Mouse (Mus musculus) lung, embryonic 14.5 days (tissue): ENCODE results near the gene Krtap4-13. TPM values are rescaled to one million over a fixed set of nuclear protein-coding genes. Genes with fewer than 3 reads are reported as not detected.
"Not testable (repeated sequence)": the region's sequence is repeated elsewhere in the genome, so short reads cannot be mapped to it uniquely, and the experiment has no call there.

ENCODE experiments used
- ATAC-seq: fragments of 200-750 bp; cut with Nextera tagmentation; 2 replicates; pipeline ENCODE4 v1.8.0; 2017; ENCODE audit warnings: mild to moderate bottlenecking, moderate TSS enrichment, moderate library complexity; ENCODE audit not compliant: insufficient read depth
- DNase-seq: peaks from one replicate; pipeline ENCODE4 v3.0.0-alpha.2; 2015
- H3K27ac ChIP-seq: fragments of 300-500 bp; sonication (generic); 2 replicates; pipeline ENCODE4 v1.5.1; 2014; ENCODE audit warnings: low read depth, mild to moderate bottlenecking, moderate library complexity
- H3K27me3 ChIP-seq: fragments of 300-500 bp; sonication (generic); 2 replicates; pipeline ENCODE4 v1.6.1; 2014; ENCODE audit warnings: low read length, control low read depth; ENCODE audit not compliant: insufficient read depth
- H3K36me3 ChIP-seq: fragments of 300-500 bp; sonication (generic); 2 replicates; pipeline ENCODE4 v1.6.1; 2014; ENCODE audit warnings: control low read depth; ENCODE audit not compliant: insufficient read depth
- H3K4me1 ChIP-seq: fragments of 300-500 bp; sonication (generic); 2 replicates; pipeline ENCODE4 v1.6.1; 2014; ENCODE audit warnings: antibody characterized with exemption, control low read depth; ENCODE audit not compliant: insufficient read depth
- H3K4me2 ChIP-seq: fragments of 300-500 bp; sonication (generic); 2 replicates; pipeline ENCODE4 v1.6.1; 2014; ENCODE audit warnings: mild to moderate bottlenecking
- H3K4me3 ChIP-seq: fragments of 300-500 bp; sonication (generic); 2 replicates; pipeline ENCODE4 v1.5.1; 2014; ENCODE audit warnings: low read depth, low read length
- H3K9ac ChIP-seq: fragments of 300-500 bp; sonication (generic); 2 replicates; pipeline ENCODE4 v1.6.1; 2014
- H3K9me3 ChIP-seq: fragments of 300-500 bp; sonication (generic); 2 replicates; pipeline ENCODE4 v1.6.1; 2016; ENCODE audit warnings: low read depth, low read length, control low read depth
- CTCF ChIP-seq: IDR thresholded peaks from 2 replicates; pipeline ENCODE4 v1.5.1; 2016; ENCODE audit warnings: antibody characterized with exemption, low read depth
- WGBS: fragments of 180-500 bp; shearing (Covaris S2); extraction: QIAGEN DNeasy Blood & Tissue Kit; methylation state at CpG from one replicate; pipeline ENCODE4 v1.1.7; 2014; 5-methylcytosine and 5-hydroxymethylcytosine counted together
- polyA plus RNA-seq: library from polyadenylated mRNA; unstranded; fragments of >200 nt; fragmentation: Nextera tagmentation; extraction: Ambion mirVana; gene quantifications from 2 replicates; pipeline ENCODE4 v1.2.1, GENCODE M21; 2014

The Krtap4-13 gene
- not detected in 2 replicates for polyA plus RNA-seq

DNA sequence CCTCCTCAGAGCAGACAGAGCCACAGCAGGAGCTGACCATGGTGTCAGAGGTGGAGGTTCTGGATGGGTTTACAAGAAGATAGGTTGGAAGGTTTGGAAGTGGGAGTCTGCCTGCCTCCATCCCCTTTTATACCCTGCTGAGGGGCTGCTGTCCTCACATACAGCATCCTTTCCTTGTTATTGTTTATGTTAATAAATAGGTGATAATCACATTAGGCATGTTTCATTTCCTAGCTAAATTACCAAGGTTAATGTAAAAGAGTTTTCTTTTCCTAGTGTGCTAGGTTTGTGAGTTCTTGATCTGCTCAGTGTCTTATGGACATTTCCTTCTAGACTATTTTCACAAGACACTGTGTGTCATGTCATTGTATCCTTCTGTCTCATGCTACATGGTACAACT lies at the start of gene Krtap4-13:
TSS of gene Krtap4-13 (minus strand) at position 101 of the 400 bp plus-strand sequence.
- not testable (repeated sequence) for H3K9me3 ChIP-seq, H3K9ac ChIP-seq, ATAC-seq

DNA sequence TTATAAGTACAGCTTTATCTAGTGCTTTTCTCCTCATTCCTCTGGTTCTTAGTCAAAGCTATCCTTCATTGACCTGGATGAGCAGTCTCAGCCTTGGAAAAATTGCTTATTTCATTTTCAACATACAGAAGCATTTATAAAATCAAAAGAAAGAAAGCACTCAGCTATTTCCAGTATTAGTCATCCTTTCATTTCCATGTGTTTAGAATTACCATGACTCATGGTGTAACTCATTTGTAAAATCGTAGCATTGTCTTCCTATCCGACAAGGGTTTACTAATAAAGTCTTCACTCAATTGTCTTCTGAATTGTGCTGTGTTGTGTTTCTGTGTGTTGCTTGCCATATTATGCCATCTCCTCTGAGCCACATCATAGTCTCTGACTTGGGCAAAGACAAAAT lies 49.1 kb upstream of the Krtap4-13 start:
- no peaks in the 10 kb centered on the region for H3K9me3 ChIP-seq
- DNase-seq (no peak), ATAC-seq (no peak)
- TF ChIP-seq CTCF = no peak
- WGBS = 65% methylated on average over 2 of the region's 2 CpGs
- H3K27ac ChIP-seq = no peak overlapping the region
- no peaks in the 10 kb centered on the region for H3K27me3 ChIP-seq
- H3K36me3 ChIP-seq = no peaks in the 10 kb centered on the region
- no peak overlapping the region for H3K9ac ChIP-seq
- no peak overlapping the region for H3K4me2 ChIP-seq
- H3K4me3 ChIP-seq = no peak overlapping the region
- H3K4me1 ChIP-seq = no peaks in the 10 kb centered on the region

More for the DNA sequence above, at the start of gene Krtap4-13:
- H3K27me3 ChIP-seq, H3K36me3 ChIP-seq, DNase-seq, H3K27ac ChIP-seq, H3K4me1 ChIP-seq, H3K4me2 ChIP-seq, H3K4me3 ChIP-seq: not testable (repeated sequence)

DNA sequence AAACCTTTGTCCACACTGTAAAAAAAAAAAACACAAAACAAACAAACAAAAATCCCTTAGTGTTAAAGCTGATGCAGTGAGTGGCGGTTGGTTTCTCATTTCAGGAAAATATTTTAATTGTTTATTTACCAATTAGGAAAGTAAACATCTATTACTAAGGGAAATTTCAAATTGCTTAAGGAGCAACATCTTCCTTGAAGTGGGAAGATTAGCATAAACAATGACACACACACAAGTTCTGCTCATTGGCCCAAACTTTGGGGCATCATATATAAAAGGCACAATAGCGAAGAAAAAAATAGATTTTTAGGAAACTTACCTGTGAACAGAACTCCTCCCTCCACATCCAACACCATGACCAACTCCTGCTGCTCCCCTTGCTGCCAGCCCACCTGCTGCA lies 47.9 kb upstream of the Krtap4-13 start, which contains the start of gene Gm11568:
TSS of gene Gm11568 (plus strand) at position 301 of the 400 bp plus-strand sequence.
- ATAC-seq (no peak), DNase-seq (no peak)
- 81% methylated on average over 2 of the region's 2 CpGs for WGBS
- Histone ChIP-seq H3K9me3 (no peaks in the 10 kb centered on the region), H3K4me2 (no peak within 1 kb of the TSS), H3K4me3 (no peak within 1 kb of the TSS), H3K9ac (no peak within 1 kb of the TSS), H3K27ac (no peak within 1 kb of the TSS), H3K4me1 (no peaks in the 10 kb centered on the region), H3K27me3 (no peaks in the 10 kb centered on the region), H3K36me3 (no peaks in the 10 kb centered on the region)
- no peak for TF ChIP-seq CTCF

- Histone ChIP-seq H3K27me3 (no peaks in the 10 kb centered on the region), H3K9me3 (no peaks in the 10 kb centered on the region), H3K4me3 (no peak overlapping the region), H3K9ac (no peak overlapping the region), H3K36me3 (no peaks in the 10 kb centered on the region), H3K4me1 (no peaks in the 10 kb centered on the region), H3K27ac (no peak overlapping the region), H3K4me2 (no peak overlapping the region)
- 51% methylated on average over 3 of the region's 3 CpGs for WGBS
- no peak for ATAC-seq
- peak; percentile 59 for TF ChIP-seq CTCF
- DNase-seq = peak; percentile 37
These were observed 44.4 kb upstream of the Krtap4-13 start for GRCm38 (mm10) chr11:99854121-99854520.

GRCm38 (mm10) chr11:99851508-99851907 lies 41.8 kb upstream of the Krtap4-13 start, which contains the start of gene Krtap4-16:
TSS of gene Krtap4-16 (minus strand) at chr11:99851608.
- H3K27ac ChIP-seq = no peak within 1 kb of the TSS
- no peak within 1 kb of the TSS for H3K4me3 ChIP-seq
- no peak within 1 kb of the TSS for H3K9ac ChIP-seq
- H3K27me3 ChIP-seq = no peaks in the 10 kb centered on the region
- H3K9me3 ChIP-seq = no peaks in the 10 kb centered on the region
- no peaks in the 10 kb centered on the region for H3K36me3 ChIP-seq
- H3K4me1 ChIP-seq = no peaks in the 10 kb centered on the region
- H3K4me2 ChIP-seq = no peak within 1 kb of the TSS
- DNase-seq = no peak
- TF ChIP-seq CTCF = no peak
- ATAC-seq = no peak

DNA sequence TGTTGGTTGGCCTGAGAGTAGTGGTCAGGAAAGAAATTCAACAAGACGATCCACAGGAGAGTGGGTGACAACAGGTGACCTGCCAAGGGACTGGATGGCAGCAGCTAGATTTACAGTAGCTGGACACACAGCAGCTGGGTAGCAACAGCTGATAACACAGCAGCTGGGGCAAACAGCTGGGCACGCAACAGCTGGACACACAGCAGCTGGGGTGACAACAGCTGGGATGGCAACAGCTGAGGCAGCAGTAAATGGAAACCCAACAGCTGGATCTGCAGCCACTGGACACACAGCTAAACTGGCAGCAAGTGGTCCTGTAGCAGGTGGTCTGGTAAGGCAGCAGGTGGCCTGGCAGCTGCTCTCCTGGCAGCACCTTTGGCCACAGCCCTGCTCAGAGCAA lies 37.1 kb upstream of the Krtap4-13 start:
- DNase-seq (no peak), ATAC-seq (no peak)
- Histone ChIP-seq H3K4me1 (no peaks in the 10 kb centered on the region), H3K27ac (no peak overlapping the region), H3K9me3 (no peaks in the 10 kb centered on the region), H3K36me3 (no peaks in the 10 kb centered on the region), H3K9ac (no peak overlapping the region), H3K4me3 (no peak overlapping the region), H3K27me3 (no peaks in the 10 kb centered on the region), H3K4me2 (no peak overlapping the region)
- WGBS = 83% methylated on average over 2 of the region's 2 CpGs
- TF ChIP-seq CTCF = no peak

GRCm38 (mm10) chr11:99842185-99842584 lies 32.5 kb upstream of the Krtap4-13 start:
- Histone ChIP-seq H3K27me3 (no peaks in the 10 kb centered on the region), H3K36me3 (no peaks in the 10 kb centered on the region), H3K9me3 (no peaks in the 10 kb centered on the region), H3K4me3 (no peak overlapping the region), H3K4me2 (no peak overlapping the region), H3K9ac (no peak overlapping the region), H3K4me1 (no peaks in the 10 kb centered on the region), H3K27ac (no peak overlapping the region)
- DNase-seq (no peak), ATAC-seq (no peak)
- WGBS = 91% methylated on average over 1 of the region's 1 CpGs
- TF ChIP-seq CTCF = no peak

GRCm38 (mm10) chr11:99837966-99838365 lies 28.3 kb upstream of the Krtap4-13 start, which contains the start of gene 2300003K06Rik:
TSS of gene 2300003K06Rik (minus strand) at chr11:99838066.
- H3K36me3 ChIP-seq = no peaks in the 10 kb centered on the region
- H3K9me3 ChIP-seq = no peaks in the 10 kb centered on the region
- no peak within 1 kb of the TSS for H3K4me3 ChIP-seq
- no peak within 1 kb of the TSS for H3K9ac ChIP-seq
- WGBS = 60% methylated on average over 1 of the region's 1 CpGs
- TF ChIP-seq CTCF = no peak
- ATAC-seq = no peak
- H3K27ac ChIP-seq = no peak within 1 kb of the TSS
- no peaks in the 10 kb centered on the region for H3K27me3 ChIP-seq
- no peak within 1 kb of the TSS for H3K4me2 ChIP-seq
- no peak for DNase-seq
- H3K4me1 ChIP-seq = no peaks in the 10 kb centered on the region

DNA sequence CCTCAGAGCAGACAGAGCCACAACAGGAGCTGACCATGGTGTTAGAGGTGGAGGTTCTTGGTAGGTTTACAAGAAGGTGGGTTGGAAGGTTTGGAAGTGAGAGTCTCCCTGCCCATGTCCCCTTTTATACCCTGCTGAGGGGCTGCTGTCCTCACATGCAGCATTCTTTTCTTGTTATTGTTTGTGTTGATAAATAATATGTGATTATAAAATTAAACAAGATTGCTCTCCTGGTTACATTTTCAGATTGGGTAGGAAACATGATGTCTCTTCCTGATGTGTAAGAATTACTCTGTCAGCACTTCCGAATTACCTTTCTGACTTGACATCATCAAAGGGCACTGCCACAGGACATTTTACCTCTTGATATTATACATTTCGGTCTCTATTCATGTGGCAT lies 5.9 kb upstream of the Krtap4-13 start, which contains the start of gene Gm11564:
TSS of gene Gm11564 (minus strand) at position 101 of the 400 bp plus-strand sequence.
- H3K36me3 ChIP-seq, DNase-seq, H3K4me2 ChIP-seq, H3K9ac ChIP-seq, H3K27me3 ChIP-seq, ATAC-seq, H3K4me1 ChIP-seq, H3K27ac ChIP-seq, H3K4me3 ChIP-seq, H3K9me3 ChIP-seq: not testable (repeated sequence)
- WGBS = 79% methylated on average over 2 of the region's 2 CpGs

GRCm38 (mm10) chr11:99804346-99804745 lies 5.3 kb downstream of the Krtap4-13 start, which contains the start of gene Gm11554:
TSS of gene Gm11554 (minus strand) at chr11:99804446.
- WGBS = no CpG with 5 or more reads among the region's 1 CpGs
- not testable (repeated sequence) for H3K27ac ChIP-seq, H3K4me2 ChIP-seq, ATAC-seq, H3K4me1 ChIP-seq, H3K9ac ChIP-seq, H3K9me3 ChIP-seq, H3K4me3 ChIP-seq, H3K36me3 ChIP-seq, DNase-seq, H3K27me3 ChIP-seq
